Mouse (Mus musculus) hindbrain, embryonic 14.5 days (tissue): ENCODE measurements at regions not wholly inside any gene's neighbourhood (a gene's known extent, or its start where the extent isn't known, plus 50 kb on each side); places are given as distances from the start of the nearest gene placed in this dataset.

Experiments
- ATAC-seq: fragments of 200-750 bp; cut with Nextera tagmentation; 2 replicates; pipeline ENCODE4 v1.8.0; 2017; ENCODE audit warnings: moderate number of reproducible peaks, mild to moderate bottlenecking, moderate TSS enrichment, moderate library complexity; ENCODE audit not compliant: low FRiP score
- DNase-seq: peaks from one replicate; pipeline ENCODE4 v3.0.0-alpha.2; 2015; ENCODE audit warnings: low spot score
- H3K27ac ChIP-seq: fragments of 300-500 bp; sonication (generic); 2 replicates; pipeline ENCODE4 v1.5.1; 2014; ENCODE audit warnings: mild to moderate bottlenecking, moderate library complexity
- H3K27me3 ChIP-seq: fragments of 300-500 bp; sonication (generic); 2 replicates; pipeline ENCODE4 v1.6.1; 2014; ENCODE audit warnings: mild to moderate bottlenecking, low read length, mixed read lengths; ENCODE audit not compliant: control insufficient read depth, insufficient read depth
- H3K36me3 ChIP-seq: fragments of 300-500 bp; sonication (generic); replicated peaks from 2 replicates; pipeline ENCODE4 v1.6.1; 2014; ENCODE audit not compliant: control insufficient read depth, insufficient read depth
- H3K4me1 ChIP-seq: fragments of 300-500 bp; sonication (generic); replicated peaks from 2 replicates; pipeline ENCODE4 v1.6.1; 2014; ENCODE audit warnings: antibody characterized with exemption, low read length, mixed read lengths; ENCODE audit not compliant: control insufficient read depth, insufficient read depth
- H3K4me2 ChIP-seq: fragments of 300-500 bp; sonication (generic); replicated peaks from 2 replicates; pipeline ENCODE4 v1.6.1; 2014; ENCODE audit warnings: mild to moderate bottlenecking, moderate library complexity
- H3K4me3 ChIP-seq: fragments of 300-500 bp; sonication (generic); replicated peaks from 2 replicates; pipeline ENCODE4 v1.5.1; 2014; ENCODE audit warnings: mild to moderate bottlenecking, low read length
- H3K9ac ChIP-seq: fragments of 300-500 bp; sonication (generic); 2 replicates; pipeline ENCODE4 v1.6.1; 2014
- H3K9me3 ChIP-seq: fragments of 300-500 bp; sonication (generic); 2 replicates; pipeline ENCODE4 v1.6.1; 2016; ENCODE audit warnings: low read length; ENCODE audit not compliant: control insufficient read depth
- WGBS: fragments of 180-500 bp; shearing (Covaris S2); extraction: QIAGEN DNeasy Blood & Tissue Kit; methylation state at CpG from one replicate; pipeline ENCODE4 v1.1.7; 2014; 5-methylcytosine and 5-hydroxymethylcytosine counted together

DNA sequence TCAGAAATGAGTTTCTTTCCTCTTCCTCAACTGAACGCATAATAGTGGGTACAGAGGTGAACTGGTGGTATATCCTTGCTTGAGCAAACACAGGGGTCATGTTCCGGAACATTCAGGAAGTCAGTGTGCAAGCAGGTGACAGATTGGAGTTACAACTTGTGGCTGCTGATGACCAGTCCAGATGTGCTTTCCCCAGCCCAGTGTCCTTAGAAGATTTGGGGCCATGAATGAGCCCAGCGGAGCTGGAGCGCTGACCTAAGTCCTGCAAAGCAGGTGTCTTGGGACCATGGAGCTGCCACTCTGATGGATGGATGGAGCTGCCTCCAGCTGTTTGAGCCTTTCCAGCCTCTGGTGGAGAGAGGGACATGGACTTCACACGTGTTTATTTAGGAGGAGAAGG lies 72.6 kb upstream of the Intu start:
- H3K4me2 ChIP-seq, result no peak overlapping the region
- H3K9me3 ChIP-seq, result no peaks in the 10 kb centered on the region
- no peak overlapping the region for H3K4me3 ChIP-seq
- no peaks in the 10 kb centered on the region for H3K27me3 ChIP-seq
- no peaks in the 10 kb centered on the region for H3K36me3 ChIP-seq
- no peak for ATAC-seq
- DNase-seq, result no peak
- 79% methylated on average over 5 of the region's 5 CpGs for WGBS
- no peak overlapping the region for H3K27ac ChIP-seq
- H3K9ac ChIP-seq, result no peak overlapping the region
- no peaks in the 10 kb centered on the region for H3K4me1 ChIP-seq

DNA sequence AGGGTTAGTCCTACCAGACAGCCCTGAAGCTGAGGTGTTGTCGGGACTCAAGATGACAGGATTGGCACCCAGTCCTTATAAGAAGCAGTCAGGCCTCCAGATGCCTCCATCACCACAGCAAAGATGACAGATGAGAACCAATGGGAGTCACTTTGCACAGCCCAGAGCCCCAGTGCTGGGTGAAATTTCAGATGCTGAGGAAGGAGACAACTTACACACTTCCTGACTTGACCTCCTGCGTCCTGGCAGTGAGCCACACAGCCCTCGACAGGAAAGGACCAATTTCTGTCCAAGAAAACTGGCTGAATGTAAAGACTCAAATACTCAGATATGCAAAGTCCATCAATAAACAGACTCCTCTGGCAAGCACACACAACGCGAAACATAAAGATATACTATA lies 67.6 kb upstream of the Intu start:
- no peaks in the 10 kb centered on the region for H3K9me3 ChIP-seq

DNA sequence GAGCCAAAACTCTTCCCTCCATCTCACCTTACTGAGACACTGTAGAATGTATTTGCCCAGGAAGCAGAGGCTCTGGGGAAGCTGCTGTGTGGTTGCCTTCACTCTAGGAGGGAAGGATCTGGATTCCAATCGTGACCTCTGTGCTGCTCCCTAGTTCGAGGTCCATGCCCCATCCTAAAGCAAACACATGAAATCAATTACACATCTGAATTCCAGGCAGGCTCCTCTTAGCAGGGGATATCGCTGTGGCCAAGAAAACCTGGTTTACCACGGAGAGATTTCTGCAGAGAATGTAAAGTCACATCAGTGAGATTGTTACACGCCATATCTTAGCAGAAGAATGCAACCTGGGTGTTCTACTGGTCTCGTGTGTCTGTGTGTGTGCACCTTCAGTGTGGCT lies 61.0 kb upstream of the Intu start:
- Histone ChIP-seq H3K27ac (no peak overlapping the region), H3K9me3 (no peaks in the 10 kb centered on the region), H3K4me1 (no peaks in the 10 kb centered on the region), H3K36me3 (no peaks in the 10 kb centered on the region), H3K27me3 (no peaks in the 10 kb centered on the region), H3K9ac (no peak overlapping the region), H3K4me2 (no peak overlapping the region), H3K4me3 (no peak overlapping the region)
- no peak for ATAC-seq
- no peak for DNase-seq
- 73% methylated on average over 6 of the region's 6 CpGs for WGBS

More for the DNA sequence above, 67.6 kb upstream of the Intu start:
- Histone ChIP-seq H3K4me3 (no peak overlapping the region), H3K36me3 (no peaks in the 10 kb centered on the region), H3K27me3 (no peaks in the 10 kb centered on the region), H3K27ac (no peak overlapping the region), H3K9ac (no peak overlapping the region), H3K4me1 (no peaks in the 10 kb centered on the region), H3K4me2 (no peak overlapping the region)
- ATAC-seq (no peak), DNase-seq (no peak)
- 88% methylated on average over 5 of the region's 5 CpGs for WGBS

DNA sequence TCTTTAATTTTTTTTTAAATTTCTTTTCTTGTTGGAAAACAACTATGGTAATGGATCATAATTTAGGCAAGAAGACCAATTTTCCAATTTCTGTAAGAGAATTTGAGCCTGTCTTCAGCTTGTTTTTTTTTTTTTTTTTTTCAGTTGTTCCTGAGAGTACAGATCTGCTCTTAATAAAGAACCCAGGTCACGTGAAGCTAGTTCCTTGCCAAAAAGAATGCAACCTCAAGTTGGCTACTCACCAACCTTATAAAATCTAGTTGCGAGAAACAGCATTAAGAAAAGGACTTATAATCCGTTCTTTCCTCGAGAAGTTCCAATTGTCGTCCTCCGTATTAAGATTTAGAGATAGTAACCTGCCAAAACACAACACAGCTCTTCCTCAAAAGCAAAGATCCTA lies 58.3 kb upstream of the Intu start:
- no peaks in the 10 kb centered on the region for H3K4me1 ChIP-seq
- 94% methylated on average over 6 of the region's 6 CpGs for WGBS

DNA sequence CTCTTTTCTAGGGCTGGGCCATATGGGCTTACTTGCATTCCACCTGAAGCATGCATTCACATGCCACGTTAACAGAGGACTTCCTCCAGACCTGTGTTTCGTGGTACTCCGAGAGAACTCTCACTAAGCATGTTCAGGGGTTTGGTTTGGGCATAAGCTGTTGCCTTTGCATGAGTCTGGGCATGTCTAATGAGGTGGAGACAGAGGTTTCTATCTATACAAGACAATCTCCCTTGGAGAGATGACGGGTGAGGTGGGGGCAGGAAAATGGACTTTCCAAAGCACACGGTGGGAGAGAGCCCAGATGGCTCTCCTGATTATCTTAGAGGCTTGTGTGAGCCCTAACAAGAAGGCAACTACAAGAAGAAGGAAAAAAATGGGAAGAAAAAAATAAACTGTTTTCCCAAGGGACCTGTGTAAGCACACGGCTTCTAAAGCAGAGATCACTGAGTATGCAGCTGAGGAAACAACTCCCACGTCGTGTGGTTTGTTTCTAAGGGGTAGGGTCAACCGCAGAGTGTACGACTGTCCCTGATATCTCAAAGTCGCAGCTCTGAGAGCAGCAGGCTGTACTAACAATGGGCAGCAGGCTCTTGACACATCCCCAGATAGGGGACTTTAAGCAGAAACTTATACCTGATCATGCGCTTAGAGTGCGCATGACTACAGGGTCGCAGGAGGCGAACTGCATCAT lies 50.7 kb upstream of the Intu start:
- Histone ChIP-seq H3K27me3 (no peaks in the 10 kb centered on the region), H3K36me3 (no peaks in the 10 kb centered on the region), H3K9me3 (no peaks in the 10 kb centered on the region), H3K27ac (no peak overlapping the region), H3K9ac (no peak overlapping the region), H3K4me3 (no peak overlapping the region), H3K4me2 (no peak overlapping the region), H3K4me1 (no peaks in the 10 kb centered on the region)
- no peak for DNase-seq
- WGBS, result 79% methylated on average over 15 of the region's 15 CpGs
- no peak for ATAC-seq

More for the DNA sequence above, 58.3 kb upstream of the Intu start:
- H3K4me3 ChIP-seq, result no peak overlapping the region
- no peaks in the 10 kb centered on the region for H3K27me3 ChIP-seq
- ATAC-seq (no peak), DNase-seq (no peak)
- H3K27ac ChIP-seq, result no peak overlapping the region
- no peak overlapping the region for H3K9ac ChIP-seq
- H3K9me3 ChIP-seq, result no peaks in the 10 kb centered on the region
- H3K4me2 ChIP-seq, result no peak overlapping the region
- no peaks in the 10 kb centered on the region for H3K36me3 ChIP-seq
